Mouse (Mus musculus) T-cell, adult 2 months (primary cell): ENCODE data around the gene Egf.
A peak's percentile ranks its signal among the peaks of the same experiment; 100 is the strongest.

Experiments
- DNase-seq: peaks from one replicate; pipeline ENCODE4 v3.0.0; 2022; ENCODE audit warnings: low spot score

Gene Egf

DNA sequence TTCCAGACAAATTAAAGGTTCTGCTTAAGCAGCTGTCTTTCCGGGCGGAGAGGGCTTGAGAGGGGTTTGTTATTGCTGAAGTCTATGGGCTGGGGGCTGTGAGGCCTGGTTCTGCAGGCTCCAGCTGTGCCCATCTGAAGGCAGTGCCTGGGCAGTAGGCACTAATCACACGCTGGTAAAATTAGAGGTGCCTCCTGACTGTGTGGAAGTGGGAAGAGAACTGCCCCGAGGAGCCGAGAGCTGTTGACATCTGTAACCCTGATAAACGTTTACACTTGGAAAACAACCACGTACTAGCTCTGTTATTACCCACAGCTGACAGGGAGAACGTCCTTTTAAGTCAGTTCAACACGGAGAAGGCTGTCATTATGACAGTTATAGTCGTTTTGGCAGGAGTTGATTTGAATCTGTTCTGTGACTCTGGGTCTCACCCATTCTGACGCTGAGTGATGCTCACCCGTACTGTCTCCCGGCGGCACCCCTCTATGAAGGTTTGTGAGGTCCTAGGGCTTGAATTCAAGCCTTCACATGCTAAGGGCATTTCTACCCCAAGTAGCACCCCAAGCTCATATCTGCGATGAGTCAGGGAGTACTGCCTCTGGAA lies 40.5 kb downstream of the Egf start:
- no peak for DNase-seq

DNA sequence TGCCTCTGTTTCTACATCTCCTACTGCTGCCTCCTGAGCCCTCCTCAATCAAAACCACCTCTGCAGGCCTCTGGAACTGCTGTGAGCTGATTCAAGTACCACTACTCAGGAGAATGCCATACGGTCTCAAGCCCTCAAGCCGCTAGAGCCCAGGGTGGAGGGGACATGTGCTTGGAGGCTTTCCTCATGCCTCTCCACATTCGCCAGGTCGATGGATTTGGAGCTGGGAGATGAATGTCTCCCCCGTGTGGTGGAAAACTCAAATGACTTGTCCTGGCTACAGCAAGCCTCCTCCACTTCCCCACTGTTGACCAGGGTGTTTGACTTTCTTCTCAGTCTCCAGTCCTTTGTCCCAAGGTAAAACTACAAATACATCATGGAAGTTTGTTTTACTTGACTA lies 47.0 kb downstream of the Egf start:
- DNase-seq, result no peak

DNA sequence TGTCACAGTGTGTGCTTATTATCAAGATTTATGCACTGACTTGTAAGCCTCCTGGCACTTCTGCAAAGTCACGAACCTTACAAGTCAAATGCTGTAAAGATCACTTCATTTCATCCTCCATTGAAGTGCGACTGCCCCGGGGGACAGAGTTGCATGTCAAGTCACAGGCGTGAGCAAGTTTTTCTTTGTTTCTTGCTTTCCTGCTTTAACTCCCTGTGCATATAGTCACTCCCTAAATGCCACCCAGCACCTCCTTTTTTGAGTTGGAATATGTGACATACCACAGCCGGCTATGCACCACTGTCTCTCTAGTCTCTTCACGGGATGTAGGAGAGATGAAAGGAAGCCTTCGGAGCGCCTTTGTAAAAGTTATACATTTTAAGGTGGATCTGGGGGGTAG lies 56.2 kb downstream of the Egf start:
- no peak for DNase-seq

DNA sequence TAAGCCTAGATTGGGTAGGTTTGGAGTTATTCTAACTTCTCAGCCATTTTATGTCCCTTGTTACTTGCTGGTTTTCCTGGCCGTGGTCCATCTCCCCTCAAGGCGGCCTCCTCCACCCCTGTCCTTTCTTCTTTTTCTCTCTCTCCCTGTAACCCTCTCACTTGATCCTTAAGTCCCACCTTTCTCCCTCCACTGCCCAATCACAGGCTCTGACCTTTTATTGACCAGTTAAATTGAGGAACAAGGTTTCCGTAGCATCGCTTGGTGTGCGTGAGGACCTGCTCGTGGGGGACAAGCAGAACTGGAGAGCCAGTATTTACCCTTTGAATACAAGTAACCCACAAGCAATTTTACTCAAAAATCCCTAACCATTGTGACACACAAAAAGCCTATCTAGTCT lies 56.8 kb downstream of the Egf start:
- DNase-seq, result no peak

DNA sequence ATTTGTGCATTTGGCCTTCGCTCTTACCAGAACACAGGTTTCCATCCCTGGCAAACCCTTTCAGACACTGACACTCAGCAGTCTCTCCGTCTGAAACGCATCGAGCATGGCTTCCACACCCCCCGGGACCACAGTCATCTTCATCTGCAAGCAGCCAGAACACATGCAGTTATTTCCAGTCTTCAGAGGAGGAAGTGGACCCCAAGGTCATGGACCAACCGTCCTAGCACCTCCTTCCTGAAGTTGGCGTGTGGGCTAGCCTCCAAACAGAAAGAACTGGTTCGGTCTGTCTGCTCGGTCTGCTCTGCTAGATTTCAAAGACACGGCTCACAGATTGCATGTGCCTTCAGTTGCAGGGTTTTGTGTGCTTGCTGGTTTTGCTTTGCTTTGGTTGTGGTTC lies 57.4 kb downstream of the Egf start:
- no peak for DNase-seq

DNA sequence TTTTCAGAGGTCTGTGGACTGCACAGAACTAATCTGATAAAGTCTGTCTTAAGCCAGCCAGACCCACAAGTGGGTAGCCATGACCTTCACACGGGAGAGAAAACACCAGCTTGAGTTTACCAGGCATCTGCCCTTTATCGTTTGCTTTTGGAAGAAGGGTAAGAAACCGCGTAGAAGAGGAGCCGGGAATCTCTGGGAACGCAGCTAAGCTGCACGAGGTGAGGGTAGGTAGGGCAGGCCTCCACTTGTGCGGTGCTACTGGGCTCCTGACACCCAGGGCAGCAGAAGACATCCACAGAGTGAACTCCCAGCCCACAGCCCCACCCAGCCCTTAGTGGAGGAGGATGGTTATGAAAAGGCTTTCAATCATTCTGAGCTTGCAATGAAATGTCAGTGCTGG lies 59.2 kb downstream of the Egf start:
- no peak for DNase-seq

DNA sequence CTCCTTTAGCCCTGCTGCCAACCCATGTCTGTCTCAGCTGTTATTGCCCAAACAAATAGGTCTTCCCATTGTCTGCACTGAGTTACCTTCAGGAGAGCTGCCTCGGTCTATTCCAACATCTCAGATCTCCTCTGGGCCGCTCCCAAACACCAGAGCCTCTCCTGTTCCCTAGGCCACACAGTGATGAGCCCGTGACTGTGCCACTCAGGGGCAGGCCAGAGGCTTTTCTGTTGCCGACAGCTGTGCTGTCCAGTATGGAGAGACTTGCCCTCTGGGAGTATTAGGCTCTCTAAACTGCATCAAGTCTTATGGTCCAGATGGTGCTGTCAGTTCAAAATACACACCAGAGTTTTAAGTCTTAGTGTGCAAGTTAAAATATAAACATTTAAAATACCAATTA lies 61.5 kb downstream of the Egf start:
- DNase-seq, result no peak

DNA sequence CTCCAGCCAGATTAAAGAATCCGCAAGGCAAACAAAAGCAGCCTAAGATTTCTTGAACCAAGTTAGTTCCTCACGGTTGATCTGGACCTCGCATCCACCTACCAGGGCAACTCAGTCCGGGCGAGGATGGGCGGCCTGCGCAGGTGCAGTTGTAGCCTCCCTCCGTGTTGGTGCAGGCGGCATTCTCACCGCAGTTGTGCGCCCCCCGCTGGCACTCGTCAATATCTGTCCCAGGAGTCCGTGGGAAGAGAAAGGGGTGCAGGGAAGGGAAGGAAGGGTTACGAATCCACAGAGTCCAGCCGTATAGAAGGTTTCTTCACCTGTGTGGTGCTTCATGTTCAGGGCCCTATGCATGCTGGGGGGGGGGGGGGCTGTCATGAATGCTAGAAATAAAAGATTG lies 62.3 kb downstream of the Egf start:
- no peak for DNase-seq

DNA sequence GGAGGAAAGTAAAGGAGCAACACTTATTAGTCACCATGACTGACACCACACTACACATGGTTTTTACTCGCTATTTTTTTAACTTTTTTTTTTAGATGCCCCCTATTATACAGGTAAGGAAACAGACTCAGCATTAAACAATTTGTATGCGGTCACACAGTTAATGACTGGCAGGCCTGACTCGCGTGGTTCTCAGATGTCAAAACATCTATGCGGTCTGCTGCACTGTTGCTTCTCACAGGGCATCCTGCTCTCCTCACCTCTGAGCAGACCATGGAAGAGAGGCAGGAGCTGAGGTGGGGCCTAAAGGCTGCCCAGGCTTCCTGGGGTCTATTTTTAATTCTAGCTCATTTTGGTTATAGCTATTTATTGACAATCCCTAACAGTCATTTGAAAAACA lies 67.7 kb downstream of the Egf start:
- no peak for DNase-seq

DNA sequence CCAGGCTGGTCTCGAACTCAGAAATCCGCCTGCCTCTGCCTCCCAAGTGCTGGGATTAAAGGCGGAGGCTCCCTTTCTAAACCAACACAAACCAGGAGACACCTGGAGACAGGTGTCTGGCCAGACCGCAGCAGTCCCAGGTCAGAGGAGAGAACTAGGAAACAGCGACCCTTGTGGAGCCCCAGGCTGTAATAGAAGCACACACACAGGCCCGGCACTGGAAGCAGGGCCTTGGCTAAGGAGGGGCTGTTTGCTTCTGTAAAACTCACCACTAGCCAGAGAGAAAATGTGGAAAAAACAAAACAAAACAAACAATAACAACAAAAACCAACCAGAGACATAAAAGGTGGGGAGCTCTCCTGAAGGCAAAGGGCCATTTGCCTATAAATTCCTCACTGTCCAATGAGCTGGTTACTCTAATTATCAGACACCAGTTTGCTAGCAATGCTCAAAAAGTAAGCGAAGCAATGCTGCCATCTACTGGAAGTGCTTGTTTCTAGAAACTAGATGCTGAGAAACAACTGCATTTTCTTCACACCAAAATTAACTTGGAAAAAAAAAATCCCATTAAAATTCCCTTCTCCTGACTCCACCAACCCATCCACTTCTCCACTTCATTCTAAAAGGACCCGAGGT lies 68.3 kb downstream of the Egf start:
- DNase-seq, result peak; percentile 50

DNA sequence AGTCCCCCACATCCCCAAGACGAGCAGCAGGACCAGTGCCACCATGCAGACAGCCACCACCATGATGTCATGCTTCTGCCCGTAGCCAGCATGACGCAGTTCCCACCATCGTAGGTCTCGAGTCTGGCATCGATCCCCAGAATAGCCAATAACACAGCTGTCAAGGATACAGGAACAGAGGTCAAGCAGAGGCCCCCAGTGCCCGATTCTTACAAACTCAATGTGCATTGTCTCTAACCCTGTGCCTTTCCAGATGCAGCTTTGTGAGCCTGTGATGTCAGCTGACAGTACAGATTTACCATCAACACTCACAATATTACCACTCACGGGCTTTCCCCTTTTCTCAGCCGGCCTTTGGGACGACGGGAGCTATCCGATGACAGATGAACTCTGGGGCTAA lies 68.9 kb downstream of the Egf start:
- no peak for DNase-seq

DNA sequence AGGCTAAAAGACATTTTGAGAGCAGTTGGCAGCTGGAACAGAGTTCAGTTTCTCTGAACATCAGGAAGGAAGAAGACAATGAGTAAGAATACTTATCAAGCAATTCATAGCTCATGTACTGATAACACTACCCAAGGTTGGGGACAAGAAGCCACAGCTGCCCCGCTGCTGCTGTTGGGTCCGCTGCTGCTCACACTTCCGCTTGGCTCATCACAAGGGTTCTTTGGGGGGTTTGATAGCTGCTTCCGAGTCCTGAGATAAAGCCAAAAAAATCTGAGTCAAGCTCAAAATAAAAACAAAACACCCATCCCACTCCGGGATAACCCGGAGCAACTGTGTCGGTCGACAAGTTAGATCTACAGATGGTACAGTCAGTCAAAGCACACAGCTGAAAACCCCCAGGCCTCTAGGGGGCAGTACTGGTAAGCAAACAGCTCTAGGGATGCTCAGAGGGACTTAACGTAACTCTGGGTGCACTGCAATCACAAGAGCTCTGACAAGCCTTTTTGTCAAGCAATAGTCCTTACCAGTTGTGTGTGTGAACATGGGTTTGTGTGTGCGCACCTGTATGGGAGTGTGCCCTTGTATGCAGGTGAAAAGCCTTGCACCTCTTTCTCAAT lies 71.9 kb downstream of the Egf start:
- peak; percentile 8 for DNase-seq

DNA sequence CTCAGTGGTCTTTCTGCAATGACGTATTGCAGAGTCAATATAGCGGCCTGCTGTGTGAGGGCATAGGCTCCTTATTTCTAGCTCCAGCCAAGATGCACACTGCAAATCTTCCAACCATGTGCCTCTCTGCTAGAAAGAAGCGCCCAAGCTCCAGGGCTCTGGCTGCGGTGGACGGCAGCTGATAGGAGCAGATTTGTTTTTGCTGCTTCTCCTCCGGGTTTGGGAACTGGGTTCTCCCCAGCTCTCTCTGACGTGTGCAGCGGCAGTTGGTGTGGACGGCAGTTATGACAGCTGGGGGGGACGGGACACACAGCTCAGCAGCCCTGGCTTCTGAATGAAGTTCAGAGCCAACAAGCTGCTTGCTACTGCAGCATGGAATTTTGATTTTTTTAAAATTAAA lies 72.7 kb downstream of the Egf start:
- DNase-seq, result no peak

DNA sequence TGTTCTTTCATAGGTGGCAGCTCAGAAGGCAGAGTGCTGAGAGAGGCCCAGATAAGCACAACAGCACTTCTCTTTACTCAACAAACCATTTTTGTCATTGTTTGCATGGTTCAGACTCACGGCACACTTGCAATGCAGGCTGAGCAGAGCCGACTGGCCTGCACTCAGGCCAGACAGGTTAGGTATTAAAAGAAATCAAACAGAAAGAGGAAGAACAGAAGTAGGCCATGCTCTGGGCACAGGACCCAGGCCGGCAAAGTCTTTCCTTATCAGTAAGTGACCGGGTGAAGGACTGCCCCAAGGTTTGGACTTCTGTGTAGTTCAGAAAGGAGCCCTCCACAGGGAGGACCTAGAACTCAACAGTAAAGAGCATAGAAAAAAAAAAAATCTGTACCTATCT lies 73.3 kb downstream of the Egf start:
- DNase-seq, result no peak

DNA sequence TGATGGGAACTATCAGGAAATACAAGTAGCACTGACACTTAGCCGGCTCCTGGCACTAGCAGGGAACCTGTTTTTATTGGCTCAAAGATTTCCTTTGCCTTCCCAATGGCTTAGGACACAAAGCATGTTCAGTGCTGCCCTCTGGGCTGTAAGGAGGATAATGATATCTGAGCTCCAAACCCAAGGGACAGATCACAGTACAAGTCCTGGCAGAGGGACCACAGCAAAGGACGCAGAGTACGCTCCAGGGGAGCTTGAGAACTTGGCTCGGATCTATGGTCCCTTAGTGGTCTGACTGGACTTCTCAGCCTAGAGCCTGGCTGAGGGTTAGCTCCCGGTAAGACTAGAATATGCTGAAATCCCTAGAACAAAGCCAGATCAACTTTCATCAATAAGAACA lies 74.9 kb downstream of the Egf start:
- DNase-seq, result no peak

DNA sequence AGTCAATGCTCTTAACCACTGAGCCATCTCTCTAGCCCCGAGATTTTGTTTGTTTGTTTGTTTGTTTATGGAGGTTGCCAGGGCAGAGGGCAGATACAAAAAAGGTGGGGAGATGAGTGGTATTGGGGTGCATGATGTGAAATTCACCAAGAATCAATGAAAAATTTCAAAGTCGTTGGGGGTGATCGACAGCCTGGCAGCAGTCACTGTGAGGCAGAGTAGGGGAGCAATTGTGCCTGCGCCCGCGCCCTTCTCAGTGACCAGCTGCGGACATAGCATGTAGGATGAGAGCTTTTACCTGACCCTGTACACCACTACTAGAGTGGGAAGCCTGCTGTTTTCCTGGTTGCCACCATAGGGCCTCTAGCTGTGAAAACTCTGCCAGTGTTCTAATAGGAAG lies 79.2 kb downstream of the Egf start:
- no peak for DNase-seq

DNA sequence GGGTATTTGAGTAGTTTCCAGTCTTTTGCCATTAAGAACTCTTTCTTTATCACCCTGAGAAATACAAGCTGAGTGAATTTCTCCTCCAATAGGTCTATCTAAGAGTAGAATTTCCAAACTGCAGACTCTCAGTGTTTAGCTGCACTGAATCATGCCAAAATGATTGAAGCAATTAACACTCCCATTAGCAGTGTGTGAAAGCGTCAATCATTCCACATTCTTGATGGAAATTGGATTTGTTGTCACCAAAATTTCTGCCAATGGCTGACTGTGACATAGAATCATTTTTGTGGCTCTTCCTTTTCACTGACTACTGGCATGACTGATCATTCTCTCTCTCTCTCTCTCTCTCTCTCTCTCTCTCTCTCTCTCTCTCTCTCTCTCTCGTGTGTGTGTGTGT lies 91.2 kb downstream of the Egf start:
- no peak for DNase-seq

DNA sequence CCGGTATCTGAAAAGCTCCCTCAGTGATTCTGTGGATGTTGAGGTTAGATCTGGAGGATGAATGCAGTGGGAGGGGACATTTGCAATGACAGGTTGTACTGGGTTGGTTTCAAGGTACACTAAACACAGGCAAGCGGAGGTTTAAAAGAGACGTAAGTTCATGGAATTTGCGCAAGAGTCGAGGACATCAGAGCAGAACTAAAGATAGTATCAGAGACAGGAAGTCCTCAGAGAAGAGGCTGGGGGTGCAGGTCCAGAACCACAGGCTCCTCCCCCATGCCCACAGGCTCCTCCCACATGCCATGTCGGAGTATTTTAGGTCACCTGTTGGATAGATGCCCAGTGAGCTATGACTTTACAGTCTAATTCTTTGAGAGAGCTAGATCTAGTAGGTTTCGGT lies 96.3 kb downstream of the Egf start:
- DNase-seq, result peak; percentile 79

DNA sequence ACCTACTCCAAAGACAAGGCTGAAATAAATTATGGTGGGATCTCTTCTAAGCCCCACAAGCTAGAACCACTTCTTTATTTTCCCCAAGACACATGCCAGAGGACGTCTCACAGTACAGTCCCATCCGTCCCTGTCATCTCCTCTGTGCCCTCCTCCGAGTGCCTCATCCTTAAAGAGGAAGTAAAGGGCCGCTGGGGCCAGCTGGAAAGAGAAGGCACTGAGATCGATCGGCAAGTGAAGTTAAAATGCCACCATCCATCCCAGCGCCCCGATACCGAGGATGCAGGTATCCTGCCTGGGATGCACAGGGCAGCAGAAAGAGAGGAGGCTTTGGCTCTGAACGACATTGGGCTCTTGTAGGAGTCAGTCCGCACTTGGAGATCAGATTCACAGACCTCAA lies 97.3 kb downstream of the Egf start:
- DNase-seq, result no peak

DNA sequence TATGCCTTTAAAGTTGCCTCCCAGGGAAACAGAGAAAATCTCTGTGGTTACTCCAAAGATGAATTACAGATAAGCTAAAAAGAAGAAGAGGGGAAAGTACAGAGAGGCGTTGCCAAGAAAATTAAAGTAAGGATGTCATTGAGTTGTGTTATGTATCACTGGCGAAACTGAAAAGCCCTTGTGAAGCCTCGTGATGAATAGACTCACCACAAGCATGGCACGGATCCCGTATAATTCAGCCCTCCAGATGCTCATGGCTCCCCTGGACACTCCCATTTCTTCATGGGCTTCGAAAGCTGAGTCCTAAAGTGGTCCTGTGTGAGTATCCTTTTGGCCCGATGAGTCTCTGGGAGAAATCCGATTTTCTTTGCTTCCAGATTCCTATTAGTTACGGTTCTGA lies 97.9 kb downstream of the Egf start:
- no peak for DNase-seq

DNA sequence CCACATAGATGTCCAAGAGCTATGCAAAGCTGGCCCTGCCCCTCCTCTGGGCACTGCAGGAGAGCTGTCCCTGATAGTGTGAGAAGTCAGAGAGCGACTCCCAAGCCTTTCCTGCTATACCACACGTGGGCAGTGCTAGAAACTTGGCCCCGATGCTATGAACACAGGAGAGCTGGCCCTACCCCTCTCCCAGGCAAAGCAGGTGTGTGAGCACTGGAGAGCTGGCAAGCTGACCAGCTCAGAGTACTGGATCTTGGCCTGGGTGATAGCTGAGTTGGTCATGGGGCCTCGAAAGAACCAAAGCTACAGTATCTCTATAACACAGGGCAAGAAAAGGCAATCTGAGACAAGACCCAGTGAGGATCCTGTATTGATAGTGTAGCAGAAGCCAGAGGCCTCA lies 98.6 kb downstream of the Egf start:
- DNase-seq, result no peak

DNA sequence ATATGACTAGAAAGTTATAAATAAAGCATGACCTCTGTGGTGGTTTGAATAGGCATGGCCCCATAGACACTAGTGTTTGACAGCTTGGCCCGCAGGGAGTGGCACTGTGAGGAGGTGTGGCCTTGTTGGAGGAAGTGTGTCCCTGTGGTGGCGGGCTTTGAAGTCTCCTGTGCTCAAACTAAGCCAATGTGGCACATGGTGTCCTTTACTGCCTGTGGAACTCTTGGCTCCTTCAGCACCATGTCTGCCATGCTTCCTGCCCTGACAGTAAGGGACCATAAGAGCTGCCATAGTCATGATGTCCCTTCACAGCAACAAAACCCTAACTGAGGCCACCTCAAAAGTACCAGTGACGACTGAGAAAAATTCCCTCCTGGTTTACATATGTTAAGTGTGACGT lies 102.6 kb downstream of the Egf start:
- DNase-seq, result peak; percentile 33

DNA sequence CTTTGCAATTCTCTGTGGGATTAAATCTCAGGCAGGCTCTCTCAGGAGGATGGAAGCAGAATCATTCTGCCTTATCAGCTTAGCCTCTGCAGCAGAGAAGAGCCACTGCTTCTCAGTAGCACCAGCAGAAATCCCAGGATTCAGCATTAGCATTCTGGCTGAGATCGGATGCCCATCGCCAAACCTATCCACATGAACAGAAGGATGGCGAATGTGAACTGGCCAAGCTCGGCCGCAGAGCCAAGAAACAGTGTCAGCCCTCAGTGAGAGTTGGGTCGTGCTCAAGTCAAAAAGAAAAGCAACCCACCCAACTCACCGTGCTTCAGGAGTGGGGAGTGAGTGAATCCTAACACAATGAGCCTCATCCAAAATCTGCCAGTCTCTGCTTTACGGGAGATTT lies 103.4 kb downstream of the Egf start:
- DNase-seq, result no peak

DNA sequence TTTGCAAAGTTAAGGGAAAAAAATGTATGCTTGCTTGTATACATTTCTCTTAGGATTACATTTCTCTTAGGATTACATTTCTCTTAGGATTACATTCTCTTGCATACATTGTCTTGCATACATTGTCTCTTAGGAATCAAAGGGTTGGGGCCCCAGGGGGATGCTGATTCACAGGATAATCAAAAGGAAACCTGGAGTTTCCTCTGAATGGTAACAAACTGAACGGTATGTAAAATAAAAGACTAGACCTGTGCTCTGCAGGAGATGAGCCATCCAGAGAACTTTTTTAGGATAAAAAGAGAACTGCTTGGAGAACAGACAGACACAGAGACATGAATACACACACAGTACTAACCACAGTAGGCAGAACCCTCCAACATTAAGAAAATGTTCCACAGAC lies 104.2 kb downstream of the Egf start:
- no peak for DNase-seq
